Mouse (Mus musculus): ENCODE results near the gene Ret.

Gene Ret

DNA sequence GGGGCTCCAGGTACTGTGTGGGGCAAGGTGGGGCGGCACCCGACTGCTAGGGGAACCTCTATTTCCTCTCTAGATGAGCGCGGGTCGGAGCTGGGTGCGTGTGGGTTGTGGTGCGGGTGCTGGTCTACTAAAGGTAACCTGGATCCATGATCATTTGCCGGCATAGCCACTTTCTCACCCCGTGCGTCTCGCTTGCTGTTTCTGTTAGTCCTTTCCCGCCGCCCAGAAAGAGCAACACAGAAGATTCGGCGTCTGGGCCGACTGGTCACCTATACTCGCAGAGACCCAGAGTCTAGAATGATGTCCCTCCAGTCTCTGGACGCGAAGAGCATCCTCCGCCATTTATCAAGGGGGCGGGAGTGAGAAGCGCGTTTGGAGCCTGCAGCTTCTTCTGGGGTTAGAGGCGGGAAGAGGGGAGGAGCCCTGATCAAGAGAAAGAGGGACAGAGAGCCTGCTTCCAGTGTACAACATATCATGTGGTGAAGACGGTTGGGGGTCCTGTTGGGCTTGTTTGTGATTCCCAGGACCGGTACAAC, at the start of gene Ret:
Gene Ret, minus strand, starts transcription at position 279 of the 536 bp plus-strand sequence.
- in situ Hi-C loops (cut with MboI, MseI): no loop called here

DNA sequence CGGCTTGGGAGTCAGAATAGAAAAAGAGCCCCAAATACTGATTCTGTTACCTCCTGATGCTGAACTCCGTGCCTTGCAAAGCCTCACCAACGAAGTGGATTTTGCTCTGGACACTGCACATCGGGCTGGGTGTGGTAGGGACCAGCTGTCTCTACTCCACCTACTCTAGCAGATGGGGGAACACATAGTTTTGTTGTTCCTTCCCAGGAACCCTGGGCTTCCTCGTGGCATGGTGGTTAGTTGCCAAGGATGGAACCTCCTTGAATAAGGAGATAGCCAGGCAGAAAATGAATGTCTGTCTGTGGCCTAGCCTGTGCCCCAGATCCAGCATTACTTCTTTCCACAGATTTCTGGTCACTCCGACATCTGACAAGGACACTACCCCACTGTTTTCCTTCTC, 49.6 kb upstream of the Ret start:
- in situ Hi-C loops (cut with MboI, MseI): no loop called here

DNA sequence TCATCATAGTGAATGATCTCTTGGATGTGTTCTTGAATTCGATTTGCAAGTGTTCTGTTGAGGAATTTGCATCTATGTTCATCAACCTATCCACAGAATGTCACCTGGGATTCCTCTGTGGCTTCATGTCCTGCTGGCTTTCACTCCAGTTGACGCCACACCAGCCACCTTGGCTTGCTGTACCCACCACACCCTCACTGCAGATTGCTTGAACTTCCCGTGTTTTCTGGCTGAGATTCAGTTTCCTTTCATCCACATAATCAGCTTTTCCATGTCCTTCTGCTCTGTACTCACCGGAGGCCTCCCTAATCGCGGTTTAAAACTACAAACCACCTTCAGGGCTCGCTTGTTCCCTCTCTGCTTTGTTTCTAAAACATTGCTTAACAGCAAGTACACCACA, 46.6 kb upstream of the Ret start:
- in situ Hi-C loops (cut with MboI, MseI): no loop called here

DNA sequence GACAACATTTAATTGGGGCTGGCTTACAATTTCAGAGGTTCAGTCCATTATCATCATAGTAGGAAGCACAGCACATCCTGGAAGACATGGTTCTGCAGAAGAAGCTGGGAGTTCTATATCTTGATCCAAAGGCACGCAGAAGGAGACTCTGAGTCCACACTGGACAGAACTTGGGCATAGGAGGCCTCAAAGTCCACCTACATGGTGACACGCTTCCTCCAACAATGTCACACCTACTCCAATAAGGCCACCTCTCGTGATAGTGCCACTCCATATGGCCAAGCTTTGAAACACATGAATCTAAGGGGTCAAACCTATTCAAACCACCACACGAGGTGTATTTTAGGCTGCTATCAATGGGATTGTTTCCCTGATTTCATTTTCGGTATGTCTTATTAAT, 45.4 kb upstream of the Ret start:
- in situ Hi-C loops (cut with MboI, MseI): no loop called here

DNA sequence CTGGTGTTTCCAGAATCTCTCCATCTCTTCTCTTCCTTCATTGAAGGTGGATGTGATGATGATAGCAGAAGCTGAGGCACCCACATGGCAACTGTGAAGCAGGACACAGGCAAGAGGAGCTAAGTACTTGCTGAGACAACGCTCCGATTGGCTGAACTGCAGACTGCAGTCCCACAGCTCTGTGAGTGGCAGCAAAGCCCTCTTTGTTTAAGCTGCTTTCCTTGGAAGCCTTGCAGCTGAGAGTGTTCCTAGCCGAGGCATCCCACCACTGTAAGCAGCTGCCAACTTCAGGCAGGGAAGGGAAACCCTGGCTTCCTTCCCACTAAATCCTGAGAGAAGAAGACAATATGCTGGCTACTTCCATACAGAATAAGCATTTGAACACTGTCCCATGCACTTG, 28.6 kb upstream of the Ret start:
- in situ Hi-C loops (cut with MboI, MseI): no loop called here

DNA sequence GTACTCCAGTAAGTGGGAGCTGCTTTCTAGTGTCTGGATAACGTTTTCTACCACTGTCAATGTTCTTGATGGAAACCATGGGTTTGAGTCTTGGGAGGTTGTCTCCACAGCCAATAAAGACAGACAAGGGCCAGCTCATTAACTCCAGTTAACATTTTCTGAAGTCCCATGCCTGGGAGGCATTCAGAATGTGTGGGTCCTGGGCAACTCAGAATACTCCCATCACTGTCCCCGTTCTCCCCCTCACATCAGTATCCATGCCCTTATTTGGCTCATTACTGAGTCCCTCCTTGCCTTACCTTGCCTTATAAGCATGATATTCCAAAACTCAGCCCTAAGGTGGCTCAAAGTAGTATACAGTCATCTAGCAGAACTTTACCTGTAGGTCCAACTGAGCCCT, 25.0 kb upstream of the Ret start:
- in situ Hi-C loops (cut with MboI, MseI): no loop called here

DNA sequence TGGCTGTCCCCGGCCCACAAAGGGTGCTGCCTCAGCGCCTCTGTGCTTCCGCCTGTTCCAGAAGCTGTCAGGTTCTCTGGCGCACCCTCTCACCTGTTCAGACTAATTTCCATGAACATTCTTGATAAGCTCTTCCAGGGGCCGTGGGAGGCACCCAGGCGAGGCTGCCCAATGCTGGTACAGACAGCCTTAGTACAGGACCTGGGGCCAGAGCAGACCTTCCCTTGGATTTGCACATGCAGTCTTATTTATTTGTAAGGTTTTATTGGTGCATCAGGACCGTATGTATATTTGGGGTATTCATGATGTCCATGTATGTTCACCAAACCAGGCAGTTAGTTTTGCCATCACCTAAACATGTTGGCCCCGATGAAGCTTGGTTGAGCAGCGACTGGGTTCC, 18.2 kb upstream of the Ret start:
- in situ Hi-C loops (cut with MboI, MseI): no loop called here

DNA sequence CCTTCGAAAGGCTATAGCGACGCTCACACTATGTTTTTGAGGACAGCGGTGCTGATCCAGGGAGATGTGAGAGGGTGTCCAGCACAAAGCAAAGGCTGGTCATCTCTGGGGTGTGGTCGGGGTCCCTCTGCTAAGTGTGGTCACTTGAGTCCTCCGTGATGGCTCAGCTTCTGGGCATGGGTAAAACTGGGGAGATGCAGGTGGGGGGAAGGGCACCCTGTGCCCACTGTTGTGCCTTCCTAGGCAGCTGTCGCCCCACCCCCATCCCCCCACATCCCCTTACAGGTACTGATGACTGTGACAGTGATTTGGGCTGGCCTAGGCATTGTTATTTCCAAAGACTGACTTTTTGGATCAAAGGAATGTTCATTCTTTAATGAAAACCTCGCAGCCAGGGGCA, 10.8 kb upstream of the Ret start:
- in situ Hi-C loops (cut with MboI, MseI): no loop called here

DNA sequence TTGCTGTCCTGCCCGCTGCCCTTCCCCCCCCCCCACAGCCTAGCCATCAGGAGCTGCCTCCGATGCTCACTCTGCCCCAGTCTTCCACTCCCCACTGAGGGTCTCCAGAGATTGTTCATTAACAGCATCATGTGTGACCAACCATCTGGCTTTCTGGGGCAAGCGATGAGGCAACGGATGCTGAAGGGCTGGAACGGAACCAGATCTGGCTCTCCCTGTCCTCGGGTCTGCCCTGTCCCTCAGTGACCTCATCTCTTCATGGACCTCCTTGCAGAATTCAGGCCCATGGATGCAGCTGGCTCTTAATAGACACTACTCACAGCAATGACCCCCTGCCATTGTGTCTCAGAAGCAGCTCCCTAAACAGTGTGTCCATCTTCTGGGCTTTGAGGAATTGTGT, 8.9 kb upstream of the Ret start:
- in situ Hi-C loops (cut with MboI, MseI): no loop called here

DNA sequence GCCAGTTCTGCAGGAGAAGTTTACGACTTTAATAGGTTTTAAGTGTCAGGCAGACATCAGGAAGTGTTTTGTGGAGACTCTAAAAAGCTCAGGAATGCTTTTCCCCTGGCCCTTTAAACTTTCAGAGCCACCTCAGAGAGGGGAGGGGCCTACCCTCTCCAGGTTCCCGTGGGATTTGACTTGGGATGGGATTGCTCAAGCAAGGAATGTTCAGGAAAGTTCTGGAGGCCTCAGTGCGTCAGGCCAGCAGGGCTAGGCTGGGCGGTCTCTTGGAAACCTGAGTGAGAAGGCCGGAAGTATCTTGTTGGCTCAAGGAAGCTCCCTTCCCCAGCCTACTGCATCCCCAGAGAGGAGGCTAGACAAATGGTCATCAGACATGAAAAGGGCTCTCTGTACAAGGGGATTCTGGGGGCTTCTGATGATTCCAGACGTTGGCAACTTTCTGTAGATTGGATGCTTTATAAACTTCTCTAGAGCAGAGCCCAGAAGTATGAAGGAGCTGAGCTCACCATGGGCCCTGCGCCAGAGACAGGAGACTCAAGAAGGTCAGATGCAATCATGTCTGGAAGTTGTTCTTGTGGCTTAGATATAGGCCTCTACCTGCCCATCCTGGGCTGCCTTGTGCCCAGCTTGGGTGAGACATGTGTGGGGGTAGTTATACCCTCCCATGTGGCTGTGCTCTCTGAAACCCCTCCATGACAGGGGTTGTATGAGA, 7.8 kb upstream of the Ret start:
- in situ Hi-C loops (cut with MboI, MseI): no loop called here

DNA sequence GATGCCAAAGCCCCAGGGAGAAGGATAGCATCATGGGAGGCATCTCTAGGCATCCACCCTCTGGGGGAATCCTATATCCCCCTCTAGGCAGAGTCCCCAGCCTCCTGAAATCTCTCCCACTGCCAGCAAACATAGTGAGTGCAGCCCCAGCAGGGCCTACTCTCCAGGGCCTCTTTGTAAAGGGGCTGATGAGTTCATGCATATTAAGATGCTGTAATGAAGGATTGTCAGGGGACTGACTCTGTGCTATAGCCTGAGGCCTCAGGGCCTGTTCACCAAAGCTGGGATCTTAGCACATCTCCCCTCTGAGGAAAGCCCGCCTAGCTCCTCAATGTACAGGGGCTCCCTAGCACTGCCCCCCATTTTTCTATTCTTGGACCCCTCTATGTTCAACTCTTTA, 6.6 kb upstream of the Ret start:
- in situ Hi-C loops (cut with MboI, MseI): no loop called here

DNA sequence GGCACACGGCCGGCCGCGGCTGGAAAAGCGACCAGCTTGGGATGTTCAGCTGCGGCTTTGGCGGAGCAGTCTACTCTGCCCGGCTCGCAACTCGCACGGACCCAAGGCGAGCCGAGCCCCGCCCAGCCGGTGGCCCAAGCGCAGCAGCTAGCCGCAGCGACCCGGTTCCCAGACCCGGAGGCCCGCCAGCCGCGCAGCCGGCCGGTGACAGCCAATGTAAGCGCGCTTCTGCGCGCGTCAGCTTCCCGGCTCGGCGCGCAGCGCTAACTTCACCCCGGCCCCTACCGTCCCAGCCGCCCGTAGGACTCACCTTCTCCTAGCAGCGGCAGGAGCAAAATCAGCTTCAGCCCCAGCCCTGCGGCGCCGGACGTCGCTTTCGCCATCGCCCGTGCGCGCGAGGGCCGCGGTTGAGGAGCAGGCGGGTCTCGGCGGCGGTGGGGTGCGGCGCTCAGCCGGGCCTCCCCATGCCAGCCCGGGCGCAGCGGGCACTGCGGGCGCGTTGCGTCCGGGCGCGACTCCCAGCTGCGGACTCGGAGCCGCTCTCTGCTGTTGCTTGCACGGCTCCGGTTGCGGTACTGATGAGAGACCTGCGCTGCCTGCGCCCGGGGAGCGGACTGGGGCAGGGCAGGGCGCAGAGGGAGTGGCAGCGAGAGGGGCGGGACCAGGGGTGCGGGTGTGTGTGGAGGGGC, 623 bp downstream of the Ret start:
- in situ Hi-C loops (cut with MboI, MseI): no loop called here

DNA sequence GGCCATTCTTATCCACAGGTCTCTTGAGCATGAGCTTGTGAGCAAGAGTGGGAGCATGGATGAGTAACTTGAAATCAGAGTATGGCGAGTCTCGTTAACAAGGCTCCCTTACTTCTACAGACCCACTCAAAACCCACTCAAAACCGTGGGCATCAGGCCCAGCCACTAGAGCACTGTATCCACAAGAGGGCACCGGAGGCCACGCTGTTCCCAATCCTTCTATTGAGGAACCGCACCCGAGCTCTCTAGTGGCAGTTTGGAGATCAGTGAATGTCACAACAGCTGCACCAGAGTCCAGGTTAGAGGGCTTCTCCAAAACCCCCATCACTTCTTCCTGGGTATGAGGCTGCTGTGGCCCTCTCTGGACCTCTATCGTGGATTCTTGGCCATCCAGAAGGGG, 2.4 kb downstream of the Ret start:
- in situ Hi-C loops (cut with MboI, MseI): no loop called here

DNA sequence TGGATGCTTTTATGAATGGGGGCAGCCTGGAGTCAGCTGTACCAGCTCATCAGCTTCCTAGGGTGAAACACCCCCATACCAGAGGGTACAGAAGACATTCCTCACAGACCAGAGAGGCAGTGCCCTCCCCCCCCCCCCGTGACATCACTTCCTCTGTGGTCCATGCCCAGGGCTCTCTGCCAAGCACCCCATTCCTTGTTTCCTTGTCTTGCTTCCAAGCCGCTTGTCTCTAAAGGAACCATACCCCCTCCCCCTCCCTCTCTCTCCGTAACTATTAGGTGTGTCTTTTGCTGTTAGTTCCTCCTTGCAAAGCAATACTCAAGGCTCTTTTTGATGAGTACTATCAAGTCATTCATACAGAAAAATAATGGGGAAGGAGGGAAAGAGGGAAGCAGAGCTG, 4.6 kb downstream of the Ret start:
- in situ Hi-C loops (cut with MboI, MseI): no loop called here

DNA sequence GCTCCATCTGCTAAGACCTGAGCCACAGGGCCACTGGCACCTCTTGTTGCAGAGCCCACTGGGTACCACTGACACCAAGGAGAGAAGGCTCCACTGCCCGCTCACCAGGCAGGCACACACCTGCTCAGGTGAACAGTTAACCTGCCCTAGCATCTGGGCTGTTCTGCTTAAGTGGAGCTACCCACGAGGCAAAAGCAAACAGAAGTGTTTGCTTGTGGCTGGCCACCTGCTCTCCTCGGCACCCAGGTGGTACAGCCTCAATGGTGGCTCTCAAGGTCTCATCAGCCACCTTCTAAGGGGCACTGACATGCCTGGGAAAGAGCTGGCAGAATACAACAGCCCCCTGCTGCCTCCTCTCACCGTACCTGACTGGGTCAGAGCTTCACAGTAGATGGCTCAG, 5.3 kb downstream of the Ret start:
- in situ Hi-C loops (cut with MboI, MseI): no loop called here

DNA sequence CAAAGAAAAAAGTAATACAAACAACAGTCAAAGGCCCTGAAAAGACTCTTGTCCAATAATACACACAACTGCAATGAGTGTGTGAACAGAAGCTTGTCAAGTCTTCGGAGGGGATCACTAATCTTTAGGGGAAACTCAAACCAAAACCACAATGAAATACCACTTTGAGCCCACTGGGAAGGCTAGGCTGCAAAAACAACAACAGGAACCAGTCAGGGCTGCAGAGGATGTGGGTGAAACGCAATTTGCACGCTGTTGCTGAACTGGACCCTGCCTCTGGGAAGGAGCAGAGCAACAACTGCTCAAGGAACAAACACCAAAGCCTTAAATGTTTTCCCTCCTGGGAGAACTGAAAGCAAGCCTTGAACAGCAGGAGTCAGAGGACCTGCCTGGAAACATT, 7.8 kb downstream of the Ret start:
- in situ Hi-C loops (cut with MboI, MseI): loop anchor here in 1 of 2 experiments (5.0 kb wide), 1 partner anchor 97 kb away; no protein-coding TSS in a partner anchor

DNA sequence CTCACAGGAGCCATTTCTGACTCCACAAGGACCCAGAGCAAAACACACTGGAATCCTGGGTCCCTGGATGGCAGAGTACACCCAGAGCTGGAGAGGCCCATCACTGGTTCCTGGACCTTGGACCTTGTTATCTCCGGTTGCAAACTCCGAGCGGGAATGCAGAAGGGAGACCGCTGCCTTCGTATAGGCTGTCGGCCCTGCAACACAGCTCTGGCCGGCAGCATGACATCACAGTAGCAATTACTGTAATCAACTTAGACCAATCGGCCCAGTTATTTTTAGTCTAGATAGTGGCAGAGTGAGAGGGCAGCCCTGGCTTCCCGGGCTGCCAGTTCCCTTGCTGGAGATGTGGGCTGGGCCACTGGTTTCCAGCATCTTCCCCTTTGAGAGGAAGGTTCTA, 8.9 kb downstream of the Ret start:
- in situ Hi-C loops (cut with MboI, MseI): loop anchor here in 1 of 2 experiments (5.0 kb wide), 1 partner anchor 96 kb away; no protein-coding TSS in a partner anchor

DNA sequence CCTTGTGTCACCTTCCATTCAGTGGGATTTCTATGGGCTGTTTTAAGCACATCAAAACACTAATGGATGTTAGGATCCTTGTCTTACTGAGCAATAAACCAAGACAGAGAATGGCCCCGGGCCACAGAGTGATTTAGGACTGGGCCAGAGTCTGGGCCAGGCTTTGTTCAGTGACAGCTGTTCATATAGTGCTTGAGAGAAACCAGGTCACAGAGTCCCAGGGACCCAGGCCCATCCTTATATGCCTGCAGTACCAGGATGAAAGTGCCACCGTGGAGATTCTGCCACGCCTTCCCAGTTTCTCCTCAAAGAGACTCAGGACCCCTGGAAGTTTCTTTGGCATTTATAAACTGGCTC, 10.3 kb downstream of the Ret start:
- in situ Hi-C loops (cut with MboI, MseI): loop anchor here in 1 of 2 experiments (5.0 kb wide), 1 partner anchor 95 kb away; no protein-coding TSS in a partner anchor

DNA sequence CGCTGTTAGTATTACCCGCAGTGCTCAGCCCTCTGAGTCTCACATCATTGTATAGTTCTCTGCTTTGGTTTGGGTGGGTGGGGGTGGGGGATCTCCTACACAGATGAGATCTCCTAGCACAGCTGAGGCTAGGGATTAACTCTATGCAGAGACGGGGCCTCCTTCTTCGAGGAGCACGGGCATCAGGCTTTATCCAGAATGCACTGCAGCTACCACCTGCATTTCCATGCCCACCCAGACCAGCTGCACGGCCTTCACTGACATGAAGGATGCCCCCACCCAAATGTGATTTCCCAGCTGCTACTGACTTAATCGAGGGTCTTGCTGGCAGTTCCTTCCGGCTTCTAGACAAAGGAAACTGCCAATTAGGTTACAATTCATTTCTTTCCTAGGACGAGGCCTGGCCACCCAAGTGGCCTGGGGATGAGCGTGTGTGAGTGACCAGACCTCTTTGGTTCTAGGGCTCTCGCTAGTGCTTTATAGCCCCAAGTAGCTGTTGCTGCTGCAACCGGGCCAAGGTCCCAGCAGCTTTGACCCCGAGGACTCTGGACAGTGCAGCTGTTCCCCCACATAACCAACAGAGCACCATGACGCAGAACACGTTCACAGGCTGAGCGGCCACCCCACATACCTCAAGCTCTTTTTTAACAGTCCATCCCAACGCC, 10.8 kb downstream of the Ret start:
- in situ Hi-C loops (cut with MboI, MseI): loop anchor here in 1 of 2 experiments (5.0 kb wide), 1 partner anchor 94 kb away; no protein-coding TSS in a partner anchor

DNA sequence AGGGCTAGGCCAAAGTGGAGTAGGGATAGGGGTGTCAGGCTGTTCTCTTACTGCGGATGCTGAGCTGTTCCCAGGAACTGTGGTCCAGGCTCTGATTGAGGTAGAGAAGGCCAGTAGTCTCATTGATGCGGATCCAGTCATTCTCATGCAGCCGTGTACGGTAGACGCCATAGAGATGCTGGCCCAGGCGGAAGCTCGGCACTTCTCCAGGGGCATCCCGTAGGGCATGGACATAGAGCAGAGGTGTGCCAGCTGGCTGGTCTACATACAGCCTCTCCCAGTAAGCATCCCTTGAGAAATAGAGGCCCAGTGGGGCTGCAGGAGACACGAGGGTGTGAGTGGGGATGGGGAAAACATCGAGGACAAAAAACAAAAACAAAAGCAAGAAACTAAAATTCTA, 13.4 kb downstream of the Ret start:
- in situ Hi-C loops (cut with MboI, MseI): loop anchor here in 1 of 2 experiments (5.0 kb wide), 2 partner anchors 53 to 198 kb away; no protein-coding TSS in a partner anchor

DNA sequence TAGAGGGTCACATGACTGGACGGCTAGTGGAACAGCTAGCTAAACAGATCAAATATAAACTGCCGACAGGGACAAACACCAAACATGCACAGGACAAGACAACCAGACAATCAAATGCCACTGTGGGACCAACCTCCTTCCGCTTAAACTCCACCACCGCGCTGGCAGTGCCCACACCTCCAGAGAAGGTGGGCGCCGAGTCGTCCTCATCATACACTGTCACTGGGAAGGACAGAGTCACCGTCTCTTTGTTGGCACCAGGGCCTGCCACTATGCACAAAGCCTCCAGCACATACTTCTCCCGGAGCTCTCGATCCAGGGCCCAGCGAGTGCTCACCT, 17.5 kb downstream of the Ret start:
- in situ Hi-C loops (cut with MboI, MseI): loop anchor here in 1 of 2 experiments (5.0 kb wide), 2 partner anchors 57 to 202 kb away; no protein-coding TSS in a partner anchor
